ENCODE assay signal across 28 mouse cellular contexts in the genomic region with DNA sequence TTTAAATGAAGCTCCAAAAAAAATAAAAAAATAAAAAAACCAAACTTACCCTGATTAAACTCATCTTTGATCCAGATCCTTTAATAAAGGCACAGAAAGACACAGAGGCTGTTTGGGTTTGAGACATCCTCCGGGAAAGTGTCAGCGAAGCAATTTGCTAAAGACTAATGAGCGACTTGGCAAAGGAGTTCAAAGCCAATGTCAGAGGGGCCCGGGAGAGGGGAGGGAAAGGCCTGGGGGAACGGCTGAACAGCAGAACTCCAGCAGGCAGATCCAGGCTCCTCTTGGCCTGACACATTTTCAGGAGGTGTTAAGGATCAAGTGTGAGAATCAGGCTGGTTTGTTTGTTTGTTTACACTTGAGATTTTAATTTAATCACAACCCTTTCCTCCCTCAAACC. TPM values are rescaled to one million over a fixed set of nuclear protein-coding genes. Genes with fewer than 3 reads are reported as not detected.
A peak's percentile ranks its signal among the peaks of the same experiment; 100 is the strongest.
DNase-seq lines count a peak whose midpoint lies in the region; ATAC-seq lines count a peak whose summit lies in the region.
"Had no signal": no experiment of that assay in that cellular context is flagged by ENCODE, and none has a peak within 500 bp of the region (broad histone marks: within the 10 kb centered on the region; RNA-seq: fewer than 3 reads in every experiment).

No protein-coding gene starts in this region.

- H3K9ac ChIP-seq in forebrain, embryonic 14.5 days (ENCODE audit: low read length): no peak overlapping the region
- no peak overlapping the region for H3K9ac ChIP-seq in midbrain, embryonic 14.5 days (replicated peaks; ENCODE audit: low read length)
- H3K9ac ChIP-seq in midbrain, embryonic 16.5 days (ENCODE audit: low read depth, low read length): no peak overlapping the region
- H3K9ac ChIP-seq: embryonic facial prominence, embryonic 13.5 days; heart, embryonic 13.5 days; hindbrain, embryonic 15.5 days; intestine, embryonic 15.5 days had no signal

- H3K4me3 ChIP-seq in forebrain, embryonic 14.5 days (ENCODE audit: low read depth, low read length): no peak overlapping the region
- no peak overlapping the region for H3K4me3 ChIP-seq in forebrain, embryonic 10.5 days
- H3K4me3 ChIP-seq in midbrain, embryonic 14.5 days (replicated peaks; ENCODE audit: low read depth, low read length): no peak overlapping the region
- H3K4me3 ChIP-seq in midbrain, embryonic 16.5 days (ENCODE audit: low read depth, low read length): no peak overlapping the region
- H3K4me3 ChIP-seq: embryonic facial prominence, embryonic 10.5 days; embryonic facial prominence, embryonic 13.5 days; erythroblast, embryonic 14.5 days; heart, adult 2 months; heart, embryonic 10.5 days; heart, embryonic 13.5 days; hindbrain, embryonic 15.5 days; intestine, embryonic 15.5 days had no signal

- peak; percentile 59 for DNase-seq in forebrain, embryonic 14.5 days (ENCODE audit: low spot score)
- no peak for DNase-seq in forebrain, embryonic 10.5 days (ENCODE audit: extremely low spot score, low spot score)
- peak; percentile 50 for DNase-seq in midbrain, embryonic 14.5 days
- peak; percentile 58 for DNase-seq in Muller cell, postnatal 12 days (ENCODE audit: inconsistent ontology term)
- no peak for DNase-seq in spleen, postnatal 10 days (ENCODE audit: low spot score in 2 of 2)
- DNase-seq: adrenal gland, adult 2 months; adrenal gland, postnatal 14 days; B cell, adult 2 months; cerebellum, adult 11-12 months; cerebellum, adult 8-10 months; cerebellum, postnatal 10 days; cerebellum, postnatal 36 days; embryo, embryonic 11 days; gastrocnemius, postnatal 10 days; gastrocnemius, postnatal 36 days; heart, adult 2 months; heart, postnatal 14 days; heart, postnatal 4 days had no signal

- no peak overlapping the region for H3K4me2 ChIP-seq in forebrain, embryonic 14.5 days (ENCODE audit: low read length)
- no peak overlapping the region for H3K4me2 ChIP-seq in midbrain, embryonic 14.5 days (ENCODE audit: low read length)
- H3K4me2 ChIP-seq in midbrain, embryonic 16.5 days (ENCODE audit: low read length): no peak overlapping the region
- H3K4me2 ChIP-seq: embryonic facial prominence, embryonic 13.5 days; heart, embryonic 13.5 days; hindbrain, embryonic 15.5 days; intestine, embryonic 15.5 days had no signal

- WGBS in forebrain, embryonic 14.5 days: 16% methylated on average over 5 of the region's 5 CpGs
- 66% methylated on average over 5 of the region's 5 CpGs for WGBS in forebrain, embryonic 10.5 days
- 46% methylated on average over 5 of the region's 5 CpGs for WGBS in midbrain, embryonic 14.5 days
- 38% methylated on average over 5 of the region's 5 CpGs for WGBS in midbrain, embryonic 16.5 days

- no peaks in the 10 kb centered on the region for H3K36me3 ChIP-seq in forebrain, embryonic 14.5 days (ENCODE audit: control insufficient read depth, insufficient read depth, low read length)
- H3K36me3 ChIP-seq in forebrain, embryonic 10.5 days (replicated peaks): no peaks in the 10 kb centered on the region
- no peaks in the 10 kb centered on the region for H3K36me3 ChIP-seq in midbrain, embryonic 14.5 days (ENCODE audit: control insufficient read depth, insufficient read depth, low read length)
- no peaks in the 10 kb centered on the region for H3K36me3 ChIP-seq in midbrain, embryonic 16.5 days (ENCODE audit: control insufficient read depth, insufficient read depth, low read length)
- H3K36me3 ChIP-seq: embryonic facial prominence, embryonic 10.5 days; embryonic facial prominence, embryonic 13.5 days; G1E; heart, embryonic 10.5 days; heart, embryonic 13.5 days; hindbrain, embryonic 15.5 days; intestine, embryonic 15.5 days had no signal

- H3K27me3 ChIP-seq in forebrain, embryonic 14.5 days (replicated peaks; ENCODE audit: control insufficient read depth, insufficient read depth, low read length): no peaks in the 10 kb centered on the region
- peaks cover 5% of the 10 kb centered on the region; the same call in 1 of the 2 replicates for H3K27me3 ChIP-seq in forebrain, embryonic 10.5 days (ENCODE audit: poor library complexity, severe bottlenecking)
- no peaks in the 10 kb centered on the region for H3K27me3 ChIP-seq in midbrain, embryonic 14.5 days (ENCODE audit: control insufficient read depth, insufficient read depth, low read length)
- no peaks in the 10 kb centered on the region for H3K27me3 ChIP-seq in midbrain, embryonic 16.5 days (ENCODE audit: control insufficient read depth, insufficient read depth, low read depth, low read length)
- H3K27me3 ChIP-seq: heart, embryonic 13.5 days; hindbrain, embryonic 15.5 days; intestine, embryonic 15.5 days had no signal

- ATAC-seq in forebrain, embryonic 14.5 days: no peak
- no peak for ATAC-seq in midbrain, embryonic 14.5 days (ENCODE audit: low FRiP score, low TSS enrichment)
- no peak for ATAC-seq in midbrain, embryonic 16.5 days
- ATAC-seq: forebrain, embryonic 16.5 days; intestine, embryonic 15.5 days had no signal

- no peak overlapping the region for H3K27ac ChIP-seq in forebrain, embryonic 14.5 days (ENCODE audit: low read depth, low read length)
- H3K27ac ChIP-seq in forebrain, embryonic 10.5 days: no peak overlapping the region
- H3K27ac ChIP-seq in midbrain, embryonic 14.5 days (replicated peaks; ENCODE audit: low read depth, low read length): no peak overlapping the region
- no peak overlapping the region for H3K27ac ChIP-seq in midbrain, embryonic 16.5 days (ENCODE audit: low read length)
- H3K27ac ChIP-seq: embryonic facial prominence, embryonic 10.5 days; embryonic facial prominence, embryonic 13.5 days; heart, adult 2 months; heart, embryonic 10.5 days; heart, embryonic 13.5 days; hindbrain, embryonic 15.5 days; intestine, embryonic 15.5 days had no signal

- H3K9me3 ChIP-seq in forebrain, embryonic 14.5 days (replicated peaks; ENCODE audit: control insufficient read depth, low read length): no peaks in the 10 kb centered on the region
- H3K9me3 ChIP-seq in forebrain, embryonic 10.5 days: no peaks in the 10 kb centered on the region
- H3K9me3 ChIP-seq in midbrain, embryonic 14.5 days (ENCODE audit: control insufficient read depth, low read length): no peaks in the 10 kb centered on the region
- no peaks in the 10 kb centered on the region for H3K9me3 ChIP-seq in midbrain, embryonic 16.5 days (replicated peaks; ENCODE audit: control insufficient read depth, low read length, poor library complexity, severe bottlenecking)
- H3K9me3 ChIP-seq: embryonic facial prominence, embryonic 10.5 days; embryonic facial prominence, embryonic 13.5 days; heart, embryonic 10.5 days; heart, embryonic 13.5 days; hindbrain, embryonic 15.5 days; intestine, embryonic 15.5 days had no signal

- peaks cover 25% of the 10 kb centered on the region for H3K4me1 ChIP-seq in forebrain, embryonic 14.5 days (ENCODE audit: control insufficient read depth, insufficient read depth, low read length)
- peaks cover 32% of the 10 kb centered on the region for H3K4me1 ChIP-seq in forebrain, embryonic 10.5 days
- peaks cover 14% of the 10 kb centered on the region for H3K4me1 ChIP-seq in midbrain, embryonic 14.5 days (ENCODE audit: control insufficient read depth, insufficient read depth, low read length)
- H3K4me1 ChIP-seq in midbrain, embryonic 16.5 days (ENCODE audit: control insufficient read depth, insufficient read depth, low read length): peaks cover 15% of the 10 kb centered on the region
- H3K4me1 ChIP-seq: intestine, embryonic 15.5 days had no signal

RNA-seq across cellular contexts. Expression of a gene that starts 49.9 kb away (rescaled TPM):
- polyA plus RNA-seq in forebrain, embryonic 14.5 days (2014; fragmentation: Nextera tagmentation; extraction: Ambion mirVana): 0.44 and 0.70 TPM in 2 replicates
- 17.3 and 19.7 TPM in 2 replicates for polyA plus RNA-seq in forebrain, embryonic 10.5 days (2016; fragmentation: Nextera tagmentation; extraction: Ambion mirVana)
- 0.49 and 1.5 TPM in 2 replicates for polyA plus RNA-seq in midbrain, embryonic 14.5 days (2014; fragmentation: Nextera tagmentation; extraction: Ambion mirVana)
- 0.40 and 0.55 TPM in 2 replicates for polyA plus RNA-seq in midbrain, embryonic 16.5 days (2015; fragmentation: Nextera tagmentation; extraction: Ambion mirVana)
- polyA plus RNA-seq: erythroblast, embryonic 14.5 days; G1E had no signal

Comparison
In these comparisons a context has a peak if more than half of its experiments do, and no peak if none do; other contexts are left out.
1. DNase-seq: peak in forebrain, embryonic 14.5 days (single experiment), midbrain, embryonic 14.5 days (single experiment) and Muller cell, postnatal 12 days (single experiment); none in forebrain, embryonic 10.5 days (single experiment) and spleen, postnatal 10 days (0 of 2).